Mouse (Mus musculus) megakaryocyte, embryonic 14.5 days (primary cell): ENCODE data around the gene Tmem255b.

Experiments
- FLI1 ChIP-seq: IDR thresholded peaks from 2 replicates; pipeline ENCODE4 v1.6.1; 2012; ENCODE audit warnings: low read length, inconsistent platforms, mixed read lengths
- GATA1 ChIP-seq: IDR thresholded peaks from 3 replicates; pipeline ENCODE4 v1.6.1; 2012; ENCODE audit warnings: mixed read lengths, low read length, inconsistent platforms, borderline replicate concordance

- no peak for TF ChIP-seq FLI1
- TF ChIP-seq GATA1, result no peak
Measured at GRCm38 (mm10) chr8:13481596-13481995, 46.6 kb downstream of the Tmem255b start.
